Mouse (Mus musculus) liver, postnatal 0 days (tissue): ENCODE results near the gene 4933428M09Rik. TPM values are rescaled to one million over a fixed set of nuclear protein-coding genes. Genes with fewer than 3 reads are reported as not detected.

Source experiments
- ATAC-seq: fragments of 200-750 bp; cut with Nextera tagmentation; 2 replicates; pipeline ENCODE4 v1.8.0; 2017; ENCODE audit warnings: mild to moderate bottlenecking, moderate library complexity
- DNase-seq: peaks from one replicate; pipeline ENCODE4 v3.0.0-alpha.2; 2016
- H3K27ac ChIP-seq: fragments of 300-500 bp; sonication (generic); 2 replicates; pipeline ENCODE4 v1.5.1; 2014; ENCODE audit warnings: antibody characterized with exemption, moderate library complexity, mild to moderate bottlenecking, low read depth
- H3K27me3 ChIP-seq: fragments of 300-500 bp; sonication (generic); 2 replicates; pipeline ENCODE4 v1.6.1; 2014; ENCODE audit warnings: low read length, control low read depth, mixed read lengths; ENCODE audit not compliant: insufficient read depth
- H3K36me3 ChIP-seq: fragments of 300-500 bp; sonication (generic); replicated peaks from 2 replicates; pipeline ENCODE4 v1.6.1; 2014; ENCODE audit warnings: mild to moderate bottlenecking, control low read depth, low read length, moderate library complexity, mixed read lengths; ENCODE audit not compliant: insufficient read depth
- H3K4me1 ChIP-seq: fragments of 300-500 bp; sonication (generic); 2 replicates; pipeline ENCODE4 v1.6.1; 2014; ENCODE audit warnings: antibody characterized with exemption, mild to moderate bottlenecking, control low read depth; ENCODE audit not compliant: insufficient read depth
- H3K4me2 ChIP-seq: fragments of 300-500 bp; sonication (generic); 2 replicates; pipeline ENCODE4 v1.6.1; 2014; ENCODE audit warnings: low read depth, mild to moderate bottlenecking, low read length, moderate library complexity, mixed read lengths
- H3K4me3 ChIP-seq: fragments of 300-500 bp; sonication (generic); 2 replicates; pipeline ENCODE4 v1.5.1; 2014; ENCODE audit warnings: low read depth, low read length
- H3K9ac ChIP-seq: fragments of 300-500 bp; sonication (generic); replicated peaks from 2 replicates; pipeline ENCODE4 v1.6.1; 2014; ENCODE audit warnings: mild to moderate bottlenecking, moderate library complexity
- H3K9me3 ChIP-seq: fragments of 300-500 bp; sonication (generic); 2 replicates; pipeline ENCODE4 v1.6.1; 2016; ENCODE audit warnings: mild to moderate bottlenecking, control low read depth, low read length, mixed read lengths
- CTCF ChIP-seq: sonication (generic); IDR thresholded peaks from 2 replicates; pipeline ENCODE4 v1.5.1; 2016; ENCODE audit warnings: antibody characterized with exemption, low read depth
- EP300 ChIP-seq: IDR thresholded peaks from 2 replicates; pipeline ENCODE4 v1.6.1; 2016; ENCODE audit warnings: antibody characterized with exemption, low read depth, mild to moderate bottlenecking
- WGBS: fragments of 180-500 bp; shearing (Covaris S2); extraction: QIAGEN DNeasy Blood & Tissue Kit; methylation state at CpG from one replicate; pipeline ENCODE4 v1.1.7; 2014; ENCODE audit not compliant: insufficient replicate concordance; 5-methylcytosine and 5-hydroxymethylcytosine counted together
- polyA plus RNA-seq: library from polyadenylated mRNA; unstranded; fragments of >200 nt; fragmentation: Nextera tagmentation; extraction: Ambion mirVana; gene quantifications from 2 replicates; pipeline ENCODE4 v1.2.1, GENCODE M21; 2015

The 4933428M09Rik gene
- polyA plus RNA-seq, 1 experiment from 2014 or later = not detected

GRCm38 (mm10) chrX:139214765-139215164, 35.7 kb downstream of the 4933428M09Rik start:
- TF ChIP-seq EP300 (no peak), CTCF (no peak)
- WGBS = 51% methylated on average over 4 of the region's 4 CpGs

DNA sequence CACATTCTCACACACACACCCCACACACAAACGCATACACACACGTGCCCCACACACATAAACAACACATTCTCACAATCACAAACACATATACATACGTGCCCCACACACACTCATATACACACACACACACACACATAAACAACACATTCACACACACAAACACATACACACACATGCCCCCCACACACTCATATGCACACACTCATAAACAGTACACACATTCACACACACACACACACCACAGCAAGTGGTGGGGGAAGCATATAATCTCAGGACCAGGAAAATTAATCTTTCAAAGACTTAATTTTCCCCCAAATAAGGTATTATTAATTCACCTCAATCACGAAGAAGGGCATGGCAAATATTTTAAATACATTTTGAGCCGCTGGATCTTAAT, 37.4 kb downstream of the 4933428M09Rik start:
- Histone ChIP-seq H3K4me2 (no peak overlapping the region), H3K9me3 (no peaks in the 10 kb centered on the region), H3K9ac (no peak overlapping the region), H3K4me1 (no peaks in the 10 kb centered on the region), H3K27ac (no peak overlapping the region), H3K36me3 (no peaks in the 10 kb centered on the region), H3K27me3 (no peaks in the 10 kb centered on the region), H3K4me3 (no peak overlapping the region)
- TF ChIP-seq EP300 = no peak
- ATAC-seq = no peak
- 67% methylated on average over 5 of the region's 5 CpGs for WGBS
- no peak for DNase-seq

More at GRCm38 (mm10) chrX:139214765-139215164, 35.7 kb downstream of the 4933428M09Rik start:
- Histone ChIP-seq H3K4me2 (no peak overlapping the region), H3K4me3 (no peak overlapping the region), H3K36me3 (no peaks in the 10 kb centered on the region), H3K9ac (no peak overlapping the region), H3K9me3 (no peaks in the 10 kb centered on the region), H3K27me3 (no peaks in the 10 kb centered on the region), H3K4me1 (no peaks in the 10 kb centered on the region), H3K27ac (no peak overlapping the region)
- DNase-seq = no peak
- no peak for ATAC-seq

GRCm38 (mm10) chrX:139216991-139217593, 38.1 kb downstream of the 4933428M09Rik start:
- WGBS = 12% methylated on average over 22 of the region's 22 CpGs
- Histone ChIP-seq H3K4me2 (peak overlapping the region; percentile 70), H3K27ac (no peak overlapping the region), H3K36me3 (no peaks in the 10 kb centered on the region), H3K9me3 (no peaks in the 10 kb centered on the region), H3K27me3 (no peaks in the 10 kb centered on the region), H3K4me1 (no peaks in the 10 kb centered on the region), H3K4me3 (peak overlapping the region; percentile 33), H3K9ac (no peak overlapping the region)
- no peak for TF ChIP-seq CTCF
- TF ChIP-seq EP300 = no peak
- ATAC-seq (no peak), DNase-seq (peak; percentile 28)

DNA sequence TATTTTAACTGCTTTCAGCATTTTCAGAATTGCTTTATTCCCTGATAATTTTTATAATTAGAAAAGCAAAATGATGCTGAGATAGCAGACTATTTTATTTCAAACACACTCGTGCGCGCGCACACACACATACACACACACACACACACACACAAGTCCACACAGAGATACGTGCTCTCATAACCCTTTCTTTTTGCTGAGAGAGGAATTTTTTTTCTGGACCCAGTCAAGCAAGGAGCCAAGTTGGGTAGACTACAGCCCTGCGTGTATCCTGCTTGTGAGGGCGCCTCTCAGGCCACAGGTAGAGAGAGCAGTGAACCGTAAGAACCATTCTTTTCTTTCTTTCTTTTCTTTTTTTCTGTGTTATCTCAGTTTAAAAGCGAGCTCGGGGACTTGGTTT, 38.7 kb downstream of the 4933428M09Rik start:
- H3K36me3 ChIP-seq = no peaks in the 10 kb centered on the region
- H3K27me3 ChIP-seq = no peaks in the 10 kb centered on the region
- no peaks in the 10 kb centered on the region for H3K9me3 ChIP-seq
- H3K4me3 ChIP-seq = 0 out of 2 replicates have a peak overlapping the region, but pooled peaks have one; percentile 33
- no peaks in the 10 kb centered on the region for H3K4me1 ChIP-seq
- WGBS = 63% methylated on average over 10 of the region's 10 CpGs
- ATAC-seq (no peak), DNase-seq (no peak)
- peak overlapping the region; percentile 70; the same call in 1 of the 2 replicates for H3K4me2 ChIP-seq
- TF ChIP-seq EP300 (no peak), CTCF (no peak)
- H3K27ac ChIP-seq = no peak overlapping the region
- no peak overlapping the region for H3K9ac ChIP-seq

DNA sequence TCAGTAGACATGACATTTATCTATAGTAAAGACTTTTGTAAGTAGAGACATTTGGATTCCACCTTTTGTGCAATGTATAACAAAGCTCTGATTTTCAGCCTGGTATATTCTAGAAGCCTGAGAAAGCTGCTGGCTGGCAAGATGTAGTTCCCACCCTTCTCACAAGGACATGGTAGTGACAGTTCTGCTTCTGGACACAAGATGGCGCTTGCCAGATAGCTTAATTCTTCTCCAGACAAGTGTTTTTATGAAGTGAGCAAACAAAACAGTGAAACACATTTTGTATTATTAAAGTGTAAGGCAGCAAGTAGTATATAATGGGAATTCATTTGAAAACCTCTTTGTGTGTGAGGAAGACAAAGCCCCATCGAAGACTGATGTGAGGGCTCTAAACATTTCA, 40.0 kb downstream of the 4933428M09Rik start:
- Histone ChIP-seq H3K27me3 (no peaks in the 10 kb centered on the region), H3K9ac (no peak overlapping the region), H3K4me2 (no peak overlapping the region), H3K27ac (no peak overlapping the region), H3K36me3 (no peaks in the 10 kb centered on the region), H3K4me1 (no peaks in the 10 kb centered on the region), H3K4me3 (no peak overlapping the region), H3K9me3 (no peaks in the 10 kb centered on the region)
- no peak for ATAC-seq
- 29% methylated on average over 2 of the region's 2 CpGs for WGBS
- peak; percentile 19 for DNase-seq
- TF ChIP-seq CTCF = peak; percentile 66
- no peak for TF ChIP-seq EP300

DNA sequence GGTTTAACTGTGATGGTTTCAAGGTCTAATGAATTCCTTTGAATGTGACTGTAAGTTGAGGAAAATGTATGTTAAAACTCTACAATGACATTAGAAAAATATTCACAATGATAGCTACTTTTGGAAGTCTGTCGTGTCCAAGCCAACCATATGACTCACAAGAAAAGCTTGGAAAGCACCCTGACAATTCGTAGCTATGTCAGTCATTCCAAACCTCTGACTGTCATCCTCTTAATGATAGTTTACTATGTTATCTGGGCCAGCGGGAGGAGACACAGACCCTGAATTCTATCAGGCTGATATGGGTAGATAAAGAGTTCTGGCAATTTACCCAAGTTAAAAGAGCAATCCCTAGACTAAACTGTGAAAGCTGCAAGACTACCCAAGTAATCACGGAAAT, 41.8 kb downstream of the 4933428M09Rik start:
- Histone ChIP-seq H3K4me3 (no peak overlapping the region), H3K27me3 (no peaks in the 10 kb centered on the region), H3K27ac (no peak overlapping the region), H3K4me2 (no peak overlapping the region), H3K4me1 (no peaks in the 10 kb centered on the region), H3K36me3 (no peaks in the 10 kb centered on the region), H3K9ac (no peak overlapping the region), H3K9me3 (no peaks in the 10 kb centered on the region)
- TF ChIP-seq CTCF (no peak), EP300 (no peak)
- ATAC-seq (no peak), DNase-seq (no peak)
- 49% methylated on average over 4 of the region's 4 CpGs for WGBS
